Comparison of ENCODE assay signal across 10 mouse cellular contexts in genomic region chr14:33146287-33146686, GRCm38 (mm10). TPM values are rescaled to one million over a fixed set of nuclear protein-coding genes. Genes with fewer than 3 reads are reported as not detected.
DNase-seq lines count a peak whose midpoint lies in the region; ATAC-seq and TF ChIP-seq lines count a peak whose summit lies in the region.
"Had no signal": no experiment of that assay in that cellular context is flagged by ENCODE, and none has a peak within 500 bp of the region (broad histone marks: within the 10 kb centered on the region; RNA-seq: fewer than 3 reads in every experiment).

No protein-coding gene starts in this region.

- no peak overlapping the region for H3K4me2 ChIP-seq in forebrain, postnatal 0 days (ENCODE audit: low read depth)
- H3K4me2 ChIP-seq in liver, postnatal 0 days (ENCODE audit: low read depth, low read length) = no peak overlapping the region
- H3K4me2 ChIP-seq in liver, embryonic 11.5 days = no peak overlapping the region
- H3K4me2 ChIP-seq: heart, embryonic 15.5 days had no signal

- no peak overlapping the region for H3K4me3 ChIP-seq in forebrain, postnatal 0 days (ENCODE audit: low read depth, low read length)
- no peak overlapping the region for H3K4me3 ChIP-seq in forebrain, embryonic 10.5 days
- no peak overlapping the region for H3K4me3 ChIP-seq in liver, postnatal 0 days (ENCODE audit: low read depth, low read length)
- H3K4me3 ChIP-seq in liver, embryonic 11.5 days (ENCODE audit: low read depth, low read length) = no peak overlapping the region
- H3K4me3 ChIP-seq: heart, embryonic 15.5 days; megakaryocyte, embryonic 14.5 days had no signal

- no peaks in the 10 kb centered on the region for H3K36me3 ChIP-seq in forebrain, postnatal 0 days (ENCODE audit: insufficient read depth)
- H3K36me3 ChIP-seq in forebrain, embryonic 10.5 days (replicated peaks) = no peaks in the 10 kb centered on the region
- H3K36me3 ChIP-seq in liver, postnatal 0 days (replicated peaks; ENCODE audit: insufficient read depth, low read length) = peaks cover 5% of the 10 kb centered on the region; the same call in 1 of the 2 replicates
- H3K36me3 ChIP-seq in liver, embryonic 11.5 days (ENCODE audit: control insufficient read depth, insufficient read depth, low read length) = no peaks in the 10 kb centered on the region
- H3K36me3 ChIP-seq: heart, embryonic 15.5 days had no signal

- ATAC-seq in forebrain, postnatal 0 days = no peak
- no peak for ATAC-seq in liver, postnatal 0 days
- no peak for ATAC-seq in liver, embryonic 11.5 days (replicated peaks; ENCODE audit: low FRiP score)

- no peak overlapping the region for H3K27ac ChIP-seq in forebrain, postnatal 0 days (ENCODE audit: low read depth, low read length)
- no peak overlapping the region for H3K27ac ChIP-seq in forebrain, embryonic 10.5 days
- no peak overlapping the region for H3K27ac ChIP-seq in liver, postnatal 0 days (ENCODE audit: low read depth)
- H3K27ac ChIP-seq in liver, embryonic 11.5 days (ENCODE audit: low read depth, low read length) = no peak overlapping the region
- H3K27ac ChIP-seq: heart, embryonic 15.5 days had no signal

- H3K4me1 ChIP-seq in forebrain, postnatal 0 days (ENCODE audit: insufficient read depth) = no peaks in the 10 kb centered on the region
- H3K4me1 ChIP-seq in forebrain, embryonic 10.5 days = peaks cover 4% of the 10 kb centered on the region; the same call in 1 of the 2 replicates
- H3K4me1 ChIP-seq in liver, postnatal 0 days (ENCODE audit: insufficient read depth) = no peaks in the 10 kb centered on the region
- no peaks in the 10 kb centered on the region for H3K4me1 ChIP-seq in liver, embryonic 11.5 days (replicated peaks; ENCODE audit: control insufficient read depth, insufficient read depth, low read length)

- H3K9ac ChIP-seq in forebrain, postnatal 0 days = no peak overlapping the region
- H3K9ac ChIP-seq in liver, postnatal 0 days (replicated peaks) = no peak overlapping the region
- H3K9ac ChIP-seq in liver, embryonic 11.5 days (ENCODE audit: low read depth, low read length) = no peak overlapping the region
- H3K9ac ChIP-seq: heart, embryonic 15.5 days had no signal

- TF ChIP-seq EP300 in liver, postnatal 0 days (IDR thresholded peaks at IDR 0.05; ENCODE audit: low read depth) = no peak

- H3K27me3 ChIP-seq in forebrain, postnatal 0 days (ENCODE audit: insufficient read depth, low read length) = no peaks in the 10 kb centered on the region
- no peaks in the 10 kb centered on the region for H3K27me3 ChIP-seq in forebrain, embryonic 10.5 days (ENCODE audit: poor library complexity, severe bottlenecking)
- H3K27me3 ChIP-seq in liver, postnatal 0 days (ENCODE audit: insufficient read depth, low read length) = no peaks in the 10 kb centered on the region
- no peaks in the 10 kb centered on the region for H3K27me3 ChIP-seq in liver, embryonic 11.5 days (replicated peaks; ENCODE audit: control insufficient read depth, insufficient read depth, low read length)
- H3K27me3 ChIP-seq: megakaryocyte, embryonic 14.5 days had no signal

- no peak for DNase-seq in forebrain, postnatal 0 days
- no peak for DNase-seq in forebrain, embryonic 10.5 days (ENCODE audit: extremely low spot score, low spot score)
- DNase-seq in liver, postnatal 0 days = peak; percentile 24
- no peak for DNase-seq in liver, embryonic 11.5 days (ENCODE audit: low spot score)
- peak; percentile 16 for DNase-seq in R1 (ENCODE audit: low read depth, low spot score)
- peak; percentile 23 for DNase-seq in mesoderm, embryonic 11.5 days (ENCODE audit: low read depth, low spot score)
- DNase-seq in Muller cell, postnatal 12 days (ENCODE audit: inconsistent ontology term) = no peak
- no peak for DNase-seq in urinary bladder, adult 2 months (ENCODE audit: low spot score)

- no peaks in the 10 kb centered on the region for H3K9me3 ChIP-seq in forebrain, postnatal 0 days (ENCODE audit: low read length)
- H3K9me3 ChIP-seq in forebrain, embryonic 10.5 days = no peaks in the 10 kb centered on the region
- no peaks in the 10 kb centered on the region for H3K9me3 ChIP-seq in liver, postnatal 0 days (ENCODE audit: low read length)
- H3K9me3 ChIP-seq in liver, embryonic 11.5 days (ENCODE audit: control insufficient read depth, low read length) = no peaks in the 10 kb centered on the region
- H3K9me3 ChIP-seq: heart, embryonic 15.5 days; megakaryocyte, embryonic 14.5 days had no signal

- WGBS in forebrain, postnatal 0 days = 14% methylated on average over 2 of the region's 2 CpGs
- WGBS in forebrain, embryonic 10.5 days = 38% methylated on average over 2 of the region's 2 CpGs
- WGBS in liver, postnatal 0 days (ENCODE audit: insufficient replicate concordance) = 13% methylated on average over 2 of the region's 2 CpGs
- 10% methylated on average over 2 of the region's 2 CpGs for WGBS in liver, embryonic 11.5 days

- TF ChIP-seq CTCF in forebrain, postnatal 0 days (IDR thresholded peaks at IDR 0.05; ENCODE audit: low read depth) = peak; percentile 53
- peak; percentile 66 for TF ChIP-seq CTCF in liver, postnatal 0 days (IDR thresholded peaks at IDR 0.05; ENCODE audit: low read depth)

RNA-seq across cellular contexts. Expression of gene Wdfy4, which starts 39.0 kb away (rescaled TPM):
- 0.52 and 0.54 TPM in 2 replicates for total RNA-seq in forebrain, postnatal 0 days (2014; rRNA removed)
- 0.06 and 0.33 TPM in 2 replicates for polyA plus RNA-seq in forebrain, postnatal 0 days (2015; fragmentation: Nextera tagmentation; extraction: Ambion mirVana)
- polyA plus RNA-seq in forebrain, embryonic 10.5 days (2016; fragmentation: Nextera tagmentation; extraction: Ambion mirVana) = 0.18 and 0.45 TPM in 2 replicates
- 1.6 and 2.6 TPM in 2 replicates for polyA plus RNA-seq in liver, postnatal 0 days (2015; fragmentation: Nextera tagmentation; extraction: Ambion mirVana)
- polyA plus RNA-seq in liver, embryonic 11.5 days (2014; fragmentation: Nextera tagmentation; extraction: Ambion mirVana) = 1.6 and 1.9 TPM in 2 replicates
- polyA plus RNA-seq in urinary bladder, adult 2 months (2012; rRNA removed) = 1.9 and 2.8 TPM in 2 replicates

Comparison
In these comparisons a context has a peak if more than half of its experiments do, and no peak if none do; other contexts are left out.
1. DNase-seq: peak in liver, postnatal 0 days (single experiment), R1 (single experiment) and mesoderm, embryonic 11.5 days (single experiment); none in forebrain, postnatal 0 days (single experiment), forebrain, embryonic 10.5 days (single experiment), liver, embryonic 11.5 days (single experiment), Muller cell, postnatal 12 days (single experiment) and urinary bladder, adult 2 months (single experiment).